Mouse (Mus musculus): ENCODE data around the gene Tmem45a.

- TF ChIP-seq POLR2A (IDR thresholded peaks at IDR 0.05; ENCODE audit: low read depth, low read length): no peak
- no peak for TF ChIP-seq CTCF (conservative IDR thresholded peaks at IDR 0.05; ENCODE audit: insufficient read depth, insufficient read length, low read depth, low read length)
Observed at GRCm38 (mm10) chr16:56831986-56832385, 54.0 kb downstream of the Tmem45a start.
